Mouse (Mus musculus) MEL (cell line): ENCODE measurements around the gene Sarm1. TPM values are rescaled to one million over a fixed set of nuclear protein-coding genes. Genes with fewer than 3 reads are reported as not detected.

ENCODE experiments used
- DNase-seq: peaks from one replicate; pipeline ENCODE4 v3.0.0; 2011; ENCODE audit warnings: low read depth, low spot score
- H3K27ac ChIP-seq: 2 replicates; pipeline ENCODE4 v1.5.1; 2012; ENCODE audit warnings: low read depth, mild to moderate bottlenecking, control low read depth, low read length, moderate library complexity; ENCODE audit not compliant: control insufficient read depth
- H3K27me3 ChIP-seq, 2 experiments: fragments of 150-350 bp in 1 of 2; sonication (generic) in 1 of 2; 2 replicates each; pipeline ENCODE4 v1.6.1; 2012; ENCODE audit warnings: low read length in 2 of 2, mild to moderate bottlenecking in 2 of 2, improper control_type of control experiment in 1 of 2, moderate library complexity in 1 of 2; ENCODE audit not compliant: insufficient read depth in 2 of 2, control insufficient read depth in 1 of 2
- H3K36me3 ChIP-seq, 2 experiments: 2 replicates each; pipeline ENCODE4 v1.6.1; 2012 to 2014; ENCODE audit warnings: low read length in 2 of 2, improper control_type of control experiment in 1 of 2, inconsistent platforms in 1 of 2, mild to moderate bottlenecking in 1 of 2; ENCODE audit not compliant: insufficient read depth in 2 of 2, control insufficient read depth in 1 of 2
- H3K4me1 ChIP-seq, 2 experiments: fragments of 150-350 bp in 1 of 2; sonication (generic) in 1 of 2; 2 replicates each; pipeline ENCODE4 v1.6.1; 2012; ENCODE audit warnings: low read length in 2 of 2, improper control_type of control experiment in 1 of 2, mild to moderate bottlenecking in 1 of 2; ENCODE audit not compliant: insufficient read depth in 2 of 2, control insufficient read depth in 1 of 2
- H3K4me3 ChIP-seq, 2 experiments: fragments of 150-350 bp in 1 of 2; sonication (generic) in 1 of 2; 2 replicates each; pipeline ENCODE4 v1.5.1; 2012; ENCODE audit warnings: low read depth in 2 of 2, low read length in 2 of 2, mild to moderate bottlenecking in 2 of 2, moderate library complexity in 2 of 2, control low read depth in 1 of 2, improper control_type of control experiment in 1 of 2; ENCODE audit not compliant: control insufficient read depth in 1 of 2, insufficient read depth in 1 of 2
- H3K79me2 ChIP-seq: 2 replicates; pipeline ENCODE4 v1.6.1; 2012; ENCODE audit warnings: mild to moderate bottlenecking, low read length, moderate library complexity; ENCODE audit not compliant: control insufficient read depth, poor library complexity, insufficient read depth
- H3K9ac ChIP-seq: 2 replicates; pipeline ENCODE4 v1.6.1; 2012; ENCODE audit warnings: low read depth, mild to moderate bottlenecking, control low read depth, low read length, moderate library complexity; ENCODE audit not compliant: control insufficient read depth, poor library complexity, severe bottlenecking
- H3K9me3 ChIP-seq: fragments of 150-350 bp; sonication (generic); replicated peaks from 2 replicates; pipeline ENCODE4 v1.6.1; 2012; ENCODE audit warnings: mild to moderate bottlenecking, low read length, improper control_type of control experiment, moderate library complexity; ENCODE audit not compliant: insufficient read depth
- CHD1 ChIP-seq: IDR thresholded peaks from 2 replicates; pipeline ENCODE4 v1.6.1; 2012; ENCODE audit warnings: low read depth, mild to moderate bottlenecking, inconsistent platforms, low read length, improper control_type of control experiment
- CHD2 ChIP-seq: IDR thresholded peaks from 2 replicates; pipeline ENCODE4 v1.6.1; 2011; ENCODE audit warnings: low read length, improper control_type of control experiment
- E2F4 ChIP-seq: IDR thresholded peaks from 2 replicates; pipeline ENCODE4 v1.6.1; 2011; ENCODE audit warnings: low read depth, low read length, improper control_type of control experiment, borderline replicate concordance
- ELF1 ChIP-seq: IDR thresholded peaks from 2 replicates; pipeline ENCODE4 v1.6.1; 2014; ENCODE audit warnings: low read depth, mild to moderate bottlenecking, inconsistent platforms, low read length, improper control_type of control experiment, moderate library complexity
- EP300 ChIP-seq, 2 experiments: IDR thresholded peaks; 2 replicates each; pipeline ENCODE4 v1.6.1; 2011; ENCODE audit warnings: improper control_type of control experiment in 2 of 2, low read length in 2 of 2, low read depth in 1 of 2, mild to moderate bottlenecking in 1 of 2
- ETS1 ChIP-seq: IDR thresholded peaks from 2 replicates; pipeline ENCODE4 v1.6.1; 2012; ENCODE audit warnings: low read depth, mild to moderate bottlenecking, inconsistent platforms, low read length, improper control_type of control experiment, moderate library complexity
- GABPA ChIP-seq: IDR thresholded peaks from 2 replicates; pipeline ENCODE4 v1.6.1; 2012; ENCODE audit warnings: low read depth, mild to moderate bottlenecking, inconsistent platforms, low read length, improper control_type of control experiment, moderate library complexity
- GATA1 ChIP-seq: IDR thresholded peaks from 2 replicates; pipeline ENCODE4 v1.6.1; 2011; ENCODE audit warnings: low read depth, low read length, improper control_type of control experiment
- HCFC1 ChIP-seq: IDR thresholded peaks from 2 replicates; pipeline ENCODE4 v1.6.1; 2012; ENCODE audit warnings: low read depth, mild to moderate bottlenecking, inconsistent platforms, low read length, improper control_type of control experiment, moderate library complexity
- JUND ChIP-seq: IDR thresholded peaks from 2 replicates; pipeline ENCODE4 v1.6.1; 2011; ENCODE audit warnings: low read depth, mild to moderate bottlenecking, improper control_type of control experiment, low read length
- KAT2A ChIP-seq: conservative IDR thresholded peaks from 2 replicates; pipeline ENCODE4 v1.6.1; 2012; ENCODE audit warnings: low read depth, low read length, improper control_type of control experiment, inconsistent platforms
- MAFK ChIP-seq: IDR thresholded peaks from 2 replicates; pipeline ENCODE4 v1.6.1; 2011; ENCODE audit warnings: low read depth, mild to moderate bottlenecking, low read length, improper control_type of control experiment, borderline replicate concordance
- MAX ChIP-seq: IDR thresholded peaks from 2 replicates; pipeline ENCODE4 v1.6.1; 2011; ENCODE audit warnings: low read length, improper control_type of control experiment
- MAZ ChIP-seq: IDR thresholded peaks from 2 replicates; pipeline ENCODE4 v1.6.1; 2012; ENCODE audit warnings: low read depth, mild to moderate bottlenecking, inconsistent platforms, low read length, improper control_type of control experiment
- MXI1 ChIP-seq: IDR thresholded peaks from 2 replicates; pipeline ENCODE4 v1.6.1; 2011; ENCODE audit warnings: mild to moderate bottlenecking, low read depth, low read length, improper control_type of control experiment
- MYB ChIP-seq: IDR thresholded peaks from 2 replicates; pipeline ENCODE4 v1.6.1; 2011; ENCODE audit warnings: mild to moderate bottlenecking, low read depth, low read length, improper control_type of control experiment
- MYC ChIP-seq: IDR thresholded peaks from 2 replicates; pipeline ENCODE4 v1.6.1; 2011; ENCODE audit warnings: low read depth, mild to moderate bottlenecking, low read length, improper control_type of control experiment, moderate library complexity
- POLR2A ChIP-seq, 2 experiments: IDR thresholded peaks; 2 replicates each; pipeline ENCODE4 v1.6.1; 2011 to 2012; ENCODE audit warnings: low read length in 2 of 2, mild to moderate bottlenecking in 2 of 2, control low read depth in 1 of 2, improper control_type of control experiment in 1 of 2, low read depth in 1 of 2, moderate library complexity in 1 of 2; ENCODE audit not compliant: control insufficient read depth in 1 of 2, insufficient read depth in 1 of 2, poor library complexity in 1 of 2
- POLR2AphosphoS2 ChIP-seq: IDR thresholded peaks from 2 replicates; pipeline ENCODE4 v1.6.1; 2011; ENCODE audit warnings: low read length, improper control_type of control experiment
- SIN3A ChIP-seq: IDR thresholded peaks from 2 replicates; pipeline ENCODE4 v1.6.1; 2012; ENCODE audit warnings: low read length, improper control_type of control experiment, inconsistent platforms
- SMC3 ChIP-seq: IDR thresholded peaks from 2 replicates; pipeline ENCODE4 v1.6.1; 2011; ENCODE audit warnings: low read depth, low read length, improper control_type of control experiment
- TBP ChIP-seq: IDR thresholded peaks from 2 replicates; pipeline ENCODE4 v1.8.0; 2011; ENCODE audit warnings: low read depth, low read length, improper control_type of control experiment
- TCF12 ChIP-seq: IDR thresholded peaks from 2 replicates; pipeline ENCODE4 v1.6.1; 2014; ENCODE audit warnings: low read depth, mild to moderate bottlenecking, inconsistent platforms, low read length, improper control_type of control experiment, moderate library complexity
- UBTF ChIP-seq: IDR thresholded peaks from 2 replicates; pipeline ENCODE4 v1.6.1; 2012; ENCODE audit warnings: low read depth, mild to moderate bottlenecking, inconsistent platforms, low read length, improper control_type of control experiment, moderate library complexity, borderline replicate concordance; ENCODE audit not compliant: insufficient read depth
- USF1 ChIP-seq: IDR thresholded peaks from 2 replicates; pipeline ENCODE4 v1.6.1; 2014; ENCODE audit warnings: low read depth, mild to moderate bottlenecking, inconsistent platforms, low read length, improper control_type of control experiment, moderate library complexity
- ZC3H11A ChIP-seq: IDR thresholded peaks from 2 replicates; pipeline ENCODE4 v1.6.1; 2012; ENCODE audit warnings: low read depth, mild to moderate bottlenecking, inconsistent platforms, low read length, improper control_type of control experiment
- ZMIZ1 ChIP-seq: IDR thresholded peaks from 2 replicates; pipeline ENCODE4 v1.6.1; 2012; ENCODE audit warnings: low read depth, mild to moderate bottlenecking, inconsistent platforms, low read length, improper control_type of control experiment, moderate library complexity
- polyA plus RNA-seq, 2 experiments: library from polyadenylated mRNA; stranded (reverse) in 1 of 2; unstranded in 1 of 2; fragments of >175 nt in 1 of 2; fragments of >200 nt in 1 of 2; gene quantifications; 2 replicates each; pipeline versions ENCODE4 v1.2.1 to v1.2.4; 2012; ENCODE audit warnings: low replicate concordance in 2 of 2, low read depth in 1 of 2; ENCODE audit not compliant: insufficient read length in 2 of 2, insufficient read depth in 1 of 2, missing spikeins in 1 of 2
- total RNA-seq: library from RNA; depleted of rRNA; stranded (reverse); fragments of 300-350 nt; gene quantifications from 2 replicates; pipeline ENCODE4 v1.2.3, GENCODE M21; 2012

Sarm1 gene
- total and polyA plus RNA-seq, 3 experiments = 0.73 to 4.3 TPM; not detected in 1

GRCm38 (mm10) chr11:78495904-78496303 lies 1.6 kb downstream of the Sarm1 start:
- Histone ChIP-seq H3K4me3 (no peak overlapping the region), H3K79me2 (no peaks in the 10 kb centered on the region), H3K9me3 (no peaks in the 10 kb centered on the region), H3K9ac (no peak overlapping the region), H3K36me3 (peaks cover 0 to 4% of the 10 kb centered on the region in 2 experiments; a peak in 1 of 4 replicates), H3K4me1 (peaks cover 0 to 9% of the 10 kb centered on the region in 2 experiments; a peak in 2 of 4 replicates), H3K27ac (no peak overlapping the region), H3K27me3 (peaks cover 0 to 1% of the 10 kb centered on the region in 2 experiments; a peak in 3 of 4 replicates)
- DNase-seq = peak; percentile 86
- TF ChIP-seq KAT2A (no peak), ETS1 (no peak), USF1 (no peak), TCF12 (no peak), UBTF (no peak), E2F4 (no peak), HCFC1 (no peak), MYB (no peak), SIN3A (peak; percentile 92), MAX (0 out of 2 replicates have a peak, but pooled peaks have one; percentile 50), MXI1 (peak; percentile 97), ZMIZ1 (no peak), EP300 (IDR thresholded peaks at IDR 0.05; ENCODE audit: low read depth in 1 of 2, low read length in 2 of 2) (no peak), POLR2AphosphoS2 (no peak), MYC (peak; percentile 39; the same call in 1 of the 2 replicates), CHD1 (no peak), GABPA (no peak), GATA1 (no peak), ZC3H11A (no peak)

- no peak overlapping the region for H3K9ac ChIP-seq
Measured at GRCm38 (mm10) chr11:78490781-78491241, 6.7 kb downstream of the Sarm1 start.

More at GRCm38 (mm10) chr11:78490781-78491241, 6.7 kb downstream of the Sarm1 start:
- H3K27ac ChIP-seq = no peak overlapping the region
- TF ChIP-seq POLR2A (IDR thresholded peaks at IDR 0.05; ENCODE audit: control insufficient read depth in 1 of 2, insufficient read depth in 1 of 2, low read depth in 1 of 2, low read length in 2 of 2, poor library complexity in 1 of 2) = no peak
- TF ChIP-seq GABPA = no peak
- TF ChIP-seq SMC3 = no peak
- TF ChIP-seq UBTF = no peak
- no peak for TF ChIP-seq MAX
- no peak for TF ChIP-seq ZC3H11A
- TF ChIP-seq ELF1 = no peak
- no peak for TF ChIP-seq MAFK
- TF ChIP-seq MAZ = no peak
- no peak for TF ChIP-seq GATA1
- TF ChIP-seq USF1 = no peak
- no peak for TF ChIP-seq MYB
- TF ChIP-seq POLR2AphosphoS2 = no peak
- TF ChIP-seq JUND = no peak
- no peak for TF ChIP-seq CHD2
- TF ChIP-seq CHD1 = no peak
- no peak for TF ChIP-seq ETS1
- TF ChIP-seq TBP = no peak
- no peaks in the 10 kb centered on the region for H3K79me2 ChIP-seq
- DNase-seq = no peak
- no peaks in the 10 kb centered on the region for H3K4me1 ChIP-seq
- peaks cover 0 to 3% of the 10 kb centered on the region in 2 experiments; a peak in 3 of 4 replicates for H3K27me3 ChIP-seq
- H3K36me3 ChIP-seq = no peaks in the 10 kb centered on the region
- no peak overlapping the region for H3K4me3 ChIP-seq
- H3K9me3 ChIP-seq = no peaks in the 10 kb centered on the region
